Mouse (Mus musculus): ENCODE measurements around the gene Chek2. TPM values are rescaled to one million over a fixed set of nuclear protein-coding genes. Genes with fewer than 3 reads are reported as not detected.
"Not testable (repeated sequence)": the region's sequence is repeated elsewhere in the genome, so short reads cannot be mapped to it uniquely, and the experiment has no call there.

Gene Chek2
- total RNA-seq (2021): 1 to 10 TPM; 1.3 to 1.5 TPM
- long read RNA-seq, experiment 1, partial matches to known transcripts: 0 of 1 reads
- long read RNA-seq, experiment 1, other reads (novel, unspliced or antisense): 1 of 1 reads
- long read RNA-seq, experiment 2: 0 reads

DNA sequence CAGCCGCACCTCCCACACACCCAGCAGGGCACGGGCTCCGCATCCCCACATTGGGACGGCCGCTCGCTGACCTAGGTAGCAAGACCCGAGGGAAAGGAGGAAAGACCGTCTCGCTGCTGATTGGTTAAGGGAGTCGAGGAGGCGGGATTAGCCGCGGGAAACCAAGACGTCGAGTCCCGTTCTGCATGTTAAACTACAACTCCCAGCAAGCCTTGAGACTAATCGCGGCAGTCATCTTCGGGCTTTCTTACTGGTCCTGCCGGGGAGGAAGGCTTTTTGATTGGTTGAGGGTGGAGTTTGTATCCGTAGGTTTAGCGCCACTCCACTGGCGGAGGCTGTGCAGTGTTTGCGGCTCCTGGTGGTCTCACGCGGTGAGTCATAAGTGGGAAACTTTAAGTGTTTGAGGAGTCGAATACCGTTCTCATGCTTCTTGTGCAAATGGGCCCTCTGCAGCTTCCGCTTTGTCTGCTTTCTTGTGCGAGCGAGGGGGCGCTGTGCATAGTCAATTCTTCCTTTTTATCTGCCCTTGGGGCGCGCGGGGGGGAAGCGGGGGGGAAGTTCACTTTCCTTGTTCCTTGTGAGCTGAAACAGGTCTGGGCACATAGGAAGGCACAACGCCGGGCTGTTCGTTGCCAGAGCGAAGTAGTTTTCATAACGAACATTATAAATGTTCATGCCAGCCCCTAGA, at the start of gene Chek2, which contains the start of gene Hscb:
Gene Chek2, plus strand, starts transcription at position 302 of the 688 bp plus-strand sequence.
Gene Hscb, minus strand, starts transcription at position 100 of the 688 bp plus-strand sequence.
- peak; percentile 98 to 99 for DNase-seq (ENCODE audit: low spot score in 2 of 2)

- no peak for DNase-seq (ENCODE audit: low spot score in 2 of 2)
Observed at GRCm38 (mm10) chr5:110794363-110794762, 45.4 kb upstream of the Chek2 start.

DNA sequence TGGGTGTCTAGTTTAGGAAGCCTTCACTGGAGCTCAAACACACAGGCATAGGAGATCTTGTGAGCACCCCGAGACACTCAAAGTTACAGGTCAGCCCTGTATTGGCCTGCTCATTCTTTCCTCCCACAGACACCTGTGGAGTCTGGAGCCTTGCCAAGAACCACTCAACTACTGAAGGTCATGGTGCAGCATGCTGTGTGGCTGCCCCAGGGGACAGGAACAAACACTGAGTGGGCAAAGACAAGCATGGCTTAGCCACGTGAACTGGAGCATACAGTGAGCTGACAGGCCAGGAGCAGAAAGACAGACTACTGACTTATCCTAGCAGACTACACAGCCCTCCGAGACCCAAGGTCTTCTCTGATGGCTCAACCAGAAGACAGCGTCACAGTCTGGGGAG, 42.1 kb upstream of the Chek2 start:
- no peak for DNase-seq (ENCODE audit: low spot score in 2 of 2)

GRCm38 (mm10) chr5:110801036-110801624, 38.6 kb upstream of the Chek2 start:
- no peak for DNase-seq (ENCODE audit: low spot score in 2 of 2)

DNA sequence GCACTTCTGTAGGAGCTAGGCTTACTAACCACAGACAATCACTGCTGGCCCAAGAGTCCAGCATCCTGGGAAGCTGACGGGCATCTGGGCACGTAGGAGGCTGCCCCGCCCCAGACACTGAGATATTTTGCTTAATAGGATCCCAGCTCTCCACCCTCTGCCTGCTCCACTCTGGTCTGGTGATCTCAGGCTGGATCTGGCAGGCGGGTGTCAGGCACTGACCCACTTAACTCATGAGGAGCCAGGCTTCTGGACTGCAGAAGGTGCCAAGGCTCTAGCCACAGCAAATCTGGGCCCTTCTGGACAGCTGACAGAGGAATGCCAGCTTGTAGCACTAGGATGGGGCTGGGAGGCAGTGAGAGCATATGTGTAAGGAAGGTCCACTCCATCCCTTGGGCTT, 37.6 kb upstream of the Chek2 start:
- peak in 1 of 2 experiments; percentile 30 for DNase-seq (ENCODE audit: low spot score in 2 of 2)

- DNase-seq (ENCODE audit: low spot score in 2 of 2): no peak
Observed at GRCm38 (mm10) chr5:110802809-110803208, 37.0 kb upstream of the Chek2 start.

GRCm38 (mm10) chr5:110804012-110804743, 35.6 kb upstream of the Chek2 start:
- DNase-seq (ENCODE audit: low spot score in 2 of 2): no peak

GRCm38 (mm10) chr5:110806154-110806553, 33.6 kb upstream of the Chek2 start:
- DNase-seq (ENCODE audit: low spot score in 2 of 2): no peak

- DNase-seq (ENCODE audit: low spot score in 2 of 2): no peak
Observed at GRCm38 (mm10) chr5:110806676-110807075, 33.1 kb upstream of the Chek2 start.

GRCm38 (mm10) chr5:110807453-110807852, 32.3 kb upstream of the Chek2 start:
- DNase-seq (ENCODE audit: low spot score in 2 of 2): no peak

DNA sequence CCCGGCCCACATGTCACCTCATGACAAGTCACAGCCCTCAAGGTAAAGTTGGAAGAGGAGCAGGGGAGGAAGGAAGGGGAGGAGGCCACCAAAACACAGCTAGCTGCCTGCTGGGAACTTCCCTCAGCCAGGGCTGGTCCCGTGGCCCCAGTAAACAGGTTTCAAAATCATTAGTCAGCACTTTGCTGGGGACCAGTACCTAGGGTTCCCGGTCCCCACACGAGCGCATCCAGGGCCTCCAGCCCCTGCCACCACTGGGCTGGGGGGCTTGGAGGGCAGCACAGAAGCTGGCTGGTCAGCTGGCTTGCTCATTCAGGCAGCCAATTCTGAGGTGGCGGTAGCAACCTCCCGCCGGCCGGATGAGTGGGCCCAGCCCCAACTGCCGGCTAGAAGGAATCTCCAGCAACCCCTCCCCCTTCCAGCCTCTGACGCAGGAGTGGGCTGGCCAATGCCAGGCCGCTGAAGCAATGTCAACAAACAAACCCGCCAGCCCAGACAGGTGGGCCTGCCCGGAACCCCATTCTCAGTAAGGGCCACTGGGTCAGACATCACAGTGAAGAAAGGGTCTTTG, 31.6 kb upstream of the Chek2 start:
- peak; percentile 81 to 86 for DNase-seq (ENCODE audit: low spot score in 2 of 2)

DNA sequence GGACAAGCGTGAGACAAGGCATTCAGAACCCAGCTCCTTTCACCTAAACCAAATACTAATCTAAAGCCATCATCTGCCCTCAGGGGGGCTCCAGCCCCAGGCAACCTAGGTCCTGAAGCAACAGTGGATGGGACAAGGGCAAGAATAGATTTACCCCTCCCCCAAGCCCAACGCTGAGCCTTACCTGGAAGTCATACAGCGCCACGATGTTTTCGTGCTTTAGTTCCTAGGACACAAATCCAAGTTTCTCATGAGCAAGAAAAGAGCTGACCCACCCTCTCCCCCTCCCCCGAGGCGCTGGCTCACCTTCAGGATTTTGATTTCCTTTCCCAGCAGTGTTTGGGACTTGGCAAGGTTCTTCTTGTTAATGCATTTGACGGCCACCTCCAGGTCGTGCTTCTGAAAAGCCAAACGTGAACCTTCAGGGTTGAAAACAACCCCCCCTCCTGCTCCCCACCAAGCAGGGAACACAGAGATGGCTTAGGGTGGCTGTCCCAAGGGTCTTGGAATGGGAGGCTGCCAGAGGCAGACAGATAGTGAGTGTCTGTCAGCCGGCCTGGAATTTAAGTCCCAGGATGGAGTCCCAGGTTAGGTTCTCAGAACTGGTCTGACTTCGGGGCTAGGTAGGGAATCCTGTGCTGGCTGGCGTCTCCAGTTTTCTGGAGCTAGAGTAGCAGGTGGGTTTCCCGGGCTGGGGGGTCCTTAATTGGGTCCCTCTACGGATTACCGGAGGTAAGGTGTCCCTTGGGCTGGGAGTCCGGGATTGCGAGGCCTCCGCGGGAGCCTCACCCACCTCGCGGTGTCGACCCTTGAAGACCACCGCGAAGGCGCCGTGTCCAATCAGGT, 30.7 kb upstream of the Chek2 start:
- peak in 1 of 2 experiments; percentile 19 for DNase-seq (ENCODE audit: low spot score in 2 of 2)

- DNase-seq (ENCODE audit: low spot score in 2 of 2): peak; percentile 99
Observed at GRCm38 (mm10) chr5:110809667-110810325, 30.0 kb upstream of the Chek2 start, which contains the start of gene Ulk1. Ulk1 (minus strand) TSS chr5:110810097.

GRCm38 (mm10) chr5:110824421-110824820, 15.4 kb upstream of the Chek2 start:
- DNase-seq (ENCODE audit: low spot score in 2 of 2): no peak

DNA sequence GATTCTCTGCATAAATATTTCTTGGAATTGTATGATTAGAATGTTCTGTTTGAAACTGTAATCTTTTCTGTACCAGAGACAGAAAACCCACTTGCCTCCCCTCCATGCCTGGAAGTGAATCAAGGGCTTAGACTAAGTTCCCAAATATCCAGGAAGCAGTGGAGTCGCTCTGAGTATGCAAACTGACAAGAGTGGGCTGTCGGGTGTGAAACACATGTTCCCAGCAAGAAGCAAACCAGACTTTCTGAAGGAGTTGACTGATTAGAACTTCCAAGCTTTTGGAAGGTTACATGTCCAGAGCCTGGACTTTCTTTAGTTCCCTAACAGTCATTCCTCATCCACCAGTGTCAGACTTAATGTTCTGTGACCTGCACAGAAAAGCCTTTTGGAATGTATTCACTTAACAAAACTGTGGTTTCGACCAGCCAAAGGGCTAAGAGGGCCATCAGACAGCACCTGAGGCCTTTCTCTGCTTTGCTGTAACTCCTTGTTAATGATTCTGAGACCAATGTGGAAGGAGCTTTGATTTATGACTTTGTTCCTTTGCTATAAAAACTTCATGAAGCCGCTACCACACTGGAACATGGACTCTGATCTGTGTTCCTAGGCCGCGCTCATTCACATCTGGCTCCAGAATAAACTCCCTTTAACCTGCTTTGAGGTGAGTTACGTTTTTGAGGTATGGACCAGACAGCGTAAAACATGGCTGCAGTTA, 12.8 kb upstream of the Chek2 start:
- DNase-seq (ENCODE audit: low spot score in 2 of 2): peak in 1 of 2 experiments; percentile 26

DNA sequence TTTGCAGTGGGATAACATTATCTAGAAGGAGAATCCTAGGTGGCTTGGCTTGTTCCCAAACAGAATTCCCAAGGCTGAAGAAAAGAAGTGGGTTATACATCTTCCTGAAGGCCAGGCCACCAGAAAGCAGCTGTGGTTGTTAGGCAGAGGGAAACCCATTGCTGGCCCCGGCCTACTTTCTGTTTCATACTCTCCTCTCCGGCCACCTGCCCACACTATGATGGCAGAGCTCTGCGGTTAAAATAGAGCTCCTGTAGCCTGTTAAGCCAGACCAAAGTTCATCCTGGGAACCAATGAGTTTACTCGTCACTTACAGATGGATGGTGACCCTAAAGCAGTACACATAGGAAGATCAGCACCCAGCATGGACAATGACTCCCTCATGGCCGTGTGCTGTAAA, 12.2 kb upstream of the Chek2 start:
- no peak for DNase-seq (ENCODE audit: low spot score in 2 of 2)

DNA sequence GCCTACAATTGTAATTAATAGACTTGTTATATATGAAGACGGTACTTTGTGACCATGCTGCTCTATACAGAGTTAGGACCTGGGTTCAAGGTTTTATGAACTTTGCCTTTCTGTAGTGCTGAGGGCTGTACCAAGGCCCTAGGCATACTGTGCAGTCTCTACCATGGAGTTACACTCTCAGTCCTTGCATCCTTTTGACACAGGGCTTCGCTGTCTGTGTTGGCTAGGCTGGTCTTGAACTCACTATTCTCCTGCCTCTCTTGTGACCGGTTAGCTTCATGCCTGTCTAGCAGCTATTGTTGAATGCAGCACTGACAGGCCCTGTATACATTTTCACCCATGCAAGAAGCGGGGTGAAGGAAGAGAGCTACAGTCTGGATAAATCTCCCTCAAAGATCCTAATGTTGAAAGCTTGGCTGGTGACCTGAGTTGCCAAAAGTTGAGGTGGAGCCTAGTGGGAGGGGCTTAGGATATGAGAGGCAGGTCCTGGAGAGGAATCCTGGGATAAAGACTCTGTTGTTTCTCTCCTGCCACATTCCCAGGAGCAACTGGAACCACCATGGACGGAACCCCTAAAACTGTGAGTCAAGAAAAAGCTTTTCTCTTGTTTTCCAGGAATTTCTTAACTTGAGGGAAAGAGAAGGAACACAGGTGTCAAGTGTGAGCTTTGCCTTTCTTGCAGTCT, 8.6 kb upstream of the Chek2 start:
- no peak for DNase-seq (ENCODE audit: low spot score in 2 of 2)

- peak; percentile 26 to 34 for DNase-seq (ENCODE audit: low spot score in 2 of 2)
Observed at GRCm38 (mm10) chr5:110835959-110836358, 3.8 kb upstream of the Chek2 start.

- DNase-seq (ENCODE audit: low spot score in 2 of 2): not testable (repeated sequence)
Observed at GRCm38 (mm10) chr5:110838016-110838415, 1.8 kb upstream of the Chek2 start.
